Mouse (Mus musculus): ENCODE results near the gene Chmp6.

Gene Chmp6

DNA sequence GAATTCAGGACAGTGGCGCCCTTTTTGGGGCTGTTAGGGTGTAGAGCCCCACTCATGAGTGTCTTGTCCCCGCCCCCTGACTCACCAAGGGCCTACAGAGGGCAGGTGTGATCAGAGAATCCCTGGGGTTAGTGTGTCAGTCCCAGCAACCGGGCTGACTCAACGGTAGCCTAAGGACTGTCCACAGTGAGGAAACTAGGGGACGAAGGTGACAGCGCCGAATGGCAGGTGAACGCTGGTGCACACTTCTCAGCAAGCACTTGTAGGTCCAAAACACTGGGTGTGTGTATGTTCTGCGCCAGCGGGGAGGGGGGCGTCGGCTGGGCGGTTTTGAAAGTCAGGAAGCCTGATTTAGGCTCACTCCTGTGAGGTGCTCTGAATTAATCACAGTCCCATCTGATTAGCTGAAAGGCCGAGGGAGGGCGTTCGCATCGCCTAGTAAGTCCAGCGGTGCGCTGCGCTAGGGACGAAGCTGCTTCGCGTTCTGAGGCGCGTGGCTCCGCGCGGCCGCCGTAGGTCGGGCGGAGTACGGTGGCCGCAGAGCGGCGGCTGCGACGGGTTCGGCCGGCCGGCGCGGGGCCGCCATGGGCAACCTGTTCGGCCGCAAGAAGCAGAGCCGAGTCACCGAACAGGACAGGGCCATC lies at the start of gene Chmp6:
Gene Chmp6, plus strand, starts transcription at position 151 of the 644 bp plus-strand sequence.
- peak; percentile 95 for DNase-seq

GRCm38 (mm10) chr11:119866837-119867236 lies 46.4 kb upstream of the Chmp6 start:
- no peak for DNase-seq

- no peak for DNase-seq
Observed at GRCm38 (mm10) chr11:119868138-119868537, 45.1 kb upstream of the Chmp6 start.

DNA sequence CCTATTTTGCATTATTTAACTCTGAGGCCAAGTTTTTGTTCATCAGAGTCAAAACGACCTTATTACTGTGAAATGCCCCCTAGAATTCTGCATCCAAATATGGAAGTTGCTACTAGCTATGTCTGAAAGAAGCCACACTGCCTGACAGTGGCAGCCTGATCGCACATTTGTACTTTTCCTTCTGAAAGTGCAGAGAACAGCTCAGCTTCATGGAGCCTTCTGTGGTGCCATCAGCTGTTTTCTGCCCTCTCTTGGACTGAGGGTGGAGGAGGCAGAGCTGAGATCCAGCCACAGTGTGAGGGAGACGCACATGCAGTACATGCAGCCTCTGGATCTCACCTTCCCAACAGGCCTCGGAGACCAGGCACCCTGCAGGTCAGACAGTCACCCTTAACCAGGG lies 44.7 kb upstream of the Chmp6 start:
- no peak for DNase-seq

- no peak for DNase-seq
Observed at GRCm38 (mm10) chr11:119871141-119871540, 42.1 kb upstream of the Chmp6 start.

- DNase-seq = no peak
Observed at GRCm38 (mm10) chr11:119873643-119874042, 39.6 kb upstream of the Chmp6 start.

GRCm38 (mm10) chr11:119874841-119875240 lies 38.4 kb upstream of the Chmp6 start:
- DNase-seq = no peak

DNA sequence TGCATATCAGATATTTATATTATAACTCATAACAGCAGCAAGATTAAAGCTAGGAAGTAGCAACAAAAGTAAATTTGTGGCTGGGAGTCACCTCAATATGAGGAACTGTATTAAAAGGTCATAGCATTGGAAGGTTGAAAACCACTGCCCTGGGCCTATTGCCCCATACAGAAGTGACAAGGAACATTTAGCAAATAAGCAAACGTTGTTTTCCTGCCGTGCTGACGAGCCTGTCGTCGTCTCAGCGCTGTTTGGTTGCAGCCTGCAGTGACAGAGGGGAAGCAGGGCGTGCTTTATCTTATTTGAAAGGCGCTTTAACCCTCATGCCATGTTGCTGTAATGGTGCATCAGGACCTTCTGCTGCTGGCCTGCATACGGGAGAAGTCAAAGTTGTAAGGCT lies 37.6 kb upstream of the Chmp6 start:
- DNase-seq = no peak

DNA sequence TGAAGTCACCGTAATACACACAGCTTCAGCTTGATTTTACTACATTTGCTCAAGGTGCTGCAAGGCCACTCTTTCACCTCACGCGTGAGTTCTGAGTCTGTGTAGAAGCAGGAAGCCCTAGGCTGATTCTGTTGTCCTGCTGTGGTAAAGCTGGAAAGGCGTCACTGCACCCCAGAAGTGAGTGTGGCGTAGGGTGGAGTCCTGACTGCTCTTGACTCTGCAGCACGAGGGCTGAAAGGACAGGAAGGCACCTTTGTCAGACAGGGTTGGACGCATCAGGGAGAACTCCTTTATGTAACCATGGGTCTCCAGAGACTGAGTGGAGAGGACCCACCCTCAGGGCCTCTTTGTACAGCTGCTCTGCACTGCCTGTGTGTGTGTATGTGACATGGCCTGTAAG lies 36.1 kb upstream of the Chmp6 start:
- no peak for DNase-seq

DNA sequence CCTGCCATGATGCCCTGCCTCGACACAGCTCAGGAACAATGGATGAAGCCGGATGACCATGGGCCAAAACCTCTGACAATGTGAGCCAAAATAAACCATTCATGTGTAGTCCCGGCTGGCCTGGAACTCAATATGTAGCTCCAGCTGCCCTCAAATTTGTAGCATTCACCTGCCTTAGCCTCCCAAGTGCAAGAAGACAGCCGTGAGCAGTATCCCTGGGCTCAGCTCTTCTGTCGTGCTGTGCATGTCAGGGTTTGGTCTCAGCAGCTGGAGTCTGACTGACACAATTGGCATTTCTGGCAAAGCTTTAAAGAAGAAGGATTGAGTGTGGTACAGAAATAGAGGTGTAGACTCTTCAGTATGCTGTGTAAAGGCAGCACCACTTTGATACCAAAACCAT lies 33.7 kb upstream of the Chmp6 start:
- DNase-seq = no peak

- DNase-seq = no peak
Observed at GRCm38 (mm10) chr11:119883646-119884045, 29.6 kb upstream of the Chmp6 start.

DNA sequence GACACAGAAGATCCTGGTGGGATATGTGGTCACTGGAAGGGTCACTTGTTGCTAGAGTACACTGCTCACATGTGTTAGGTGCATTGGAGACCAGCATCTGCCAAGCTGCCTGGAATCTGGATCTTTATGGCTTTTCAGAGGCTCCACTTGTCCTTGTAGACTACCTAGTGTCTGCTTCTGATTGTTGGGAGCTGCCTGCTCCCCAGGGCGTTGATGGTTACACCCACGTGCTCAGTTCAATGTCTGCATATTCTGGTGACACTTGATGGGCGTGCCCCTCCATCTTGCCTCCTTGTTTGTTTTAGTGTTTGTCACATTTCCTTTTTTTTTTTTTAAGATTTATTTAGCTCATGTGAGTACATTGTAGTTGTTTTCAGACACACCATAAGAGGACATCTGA lies 23.3 kb upstream of the Chmp6 start:
- no peak for DNase-seq

DNA sequence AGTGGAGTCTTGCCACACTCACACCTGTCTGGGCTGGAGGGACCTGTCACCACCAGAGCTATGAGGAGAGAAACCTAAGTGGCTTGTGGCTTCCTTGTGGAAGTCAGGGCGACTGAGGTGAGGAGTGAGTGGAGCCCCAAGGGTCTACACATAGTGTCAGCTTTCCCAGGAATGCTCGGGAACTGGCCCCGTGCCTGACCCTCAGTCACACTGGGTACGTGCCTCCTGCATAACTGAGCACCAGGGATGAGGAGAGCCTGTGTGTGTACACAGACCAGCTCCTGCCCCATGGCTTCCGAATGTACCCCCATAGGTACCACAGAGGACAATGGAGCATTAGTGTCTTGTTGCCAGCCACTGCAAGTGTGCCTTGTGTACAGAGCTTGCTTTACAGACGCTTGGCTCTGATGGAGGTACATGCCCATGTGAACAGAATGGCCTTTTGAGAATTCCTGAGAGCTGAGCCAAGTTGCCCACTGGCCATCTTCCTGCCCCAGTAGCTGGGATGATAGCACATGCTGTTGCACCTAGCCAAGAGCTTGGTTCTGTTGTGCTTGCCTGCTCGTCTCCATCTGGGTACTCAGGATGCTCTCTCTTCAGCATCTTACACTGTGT lies 21.5 kb upstream of the Chmp6 start:
- DNase-seq = no peak

- DNase-seq = no peak
Observed at GRCm38 (mm10) chr11:119893667-119894236, 19.5 kb upstream of the Chmp6 start.

DNA sequence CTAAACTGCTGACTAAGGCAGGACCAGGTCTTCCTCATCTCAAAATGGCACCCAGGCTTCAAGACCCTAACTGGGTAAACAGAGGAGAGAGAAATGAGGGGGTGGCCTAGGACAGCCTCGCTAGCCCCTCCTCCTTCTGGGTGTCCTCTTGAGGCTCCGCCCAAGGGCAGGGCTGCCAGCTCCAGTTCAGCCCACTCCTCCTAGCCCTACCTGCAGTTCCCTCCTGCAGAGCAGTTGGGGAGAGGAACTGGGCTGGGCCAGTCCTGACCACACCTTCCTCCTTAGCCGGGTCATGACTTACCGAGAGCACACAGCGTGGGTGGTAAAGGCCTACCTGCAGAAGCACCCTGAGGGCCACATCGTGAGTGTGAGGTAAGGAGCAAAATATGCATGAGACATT lies 18.6 kb upstream of the Chmp6 start:
- DNase-seq = no peak

DNA sequence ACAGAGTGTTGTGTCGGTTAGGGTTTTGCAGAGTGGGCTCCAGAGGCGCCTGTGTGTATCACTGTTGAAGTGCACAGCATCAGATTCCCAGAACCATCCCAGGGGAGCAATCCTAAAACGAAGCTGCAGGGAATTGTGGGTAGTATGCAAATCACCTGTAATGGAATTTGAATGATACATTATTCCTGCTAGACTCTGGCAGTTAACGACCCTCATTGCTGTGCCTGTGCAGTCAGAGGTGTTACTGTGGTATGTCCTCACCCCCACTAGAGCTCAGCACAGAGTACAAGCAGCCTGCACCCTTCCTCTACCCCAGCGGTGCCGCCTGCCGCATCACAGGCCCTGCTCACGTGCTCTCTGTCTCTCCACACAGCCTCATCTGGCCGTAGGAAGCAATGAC lies 16.2 kb upstream of the Chmp6 start:
- no peak for DNase-seq

- no peak for DNase-seq
Observed at GRCm38 (mm10) chr11:119898976-119899375, 14.3 kb upstream of the Chmp6 start.

DNA sequence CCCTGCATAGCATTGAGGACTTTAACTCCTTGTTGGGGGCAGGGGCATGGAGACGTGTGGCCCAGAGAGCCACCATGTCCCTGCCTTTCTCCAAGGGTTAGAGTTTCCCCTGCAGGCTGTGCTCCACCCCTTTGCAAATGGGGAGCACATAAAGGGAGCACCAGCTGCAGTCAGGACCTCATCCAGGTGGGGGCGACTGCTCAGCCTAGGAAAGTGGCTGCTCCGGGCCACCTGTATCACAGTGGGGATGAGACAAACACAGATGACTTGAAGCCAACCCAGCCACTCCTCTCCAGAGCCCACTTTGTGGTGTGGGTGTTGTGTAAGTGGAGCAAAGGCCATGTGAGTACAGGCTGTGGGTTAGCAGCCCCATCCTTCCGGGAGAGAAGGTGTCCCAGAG lies 12.1 kb upstream of the Chmp6 start:
- DNase-seq = no peak

- no peak for DNase-seq
Observed at GRCm38 (mm10) chr11:119902891-119903290, 10.3 kb upstream of the Chmp6 start.

GRCm38 (mm10) chr11:119904621-119905286 lies 8.5 kb upstream of the Chmp6 start:
- DNase-seq = peak; percentile 81

- no peak for DNase-seq
Observed at GRCm38 (mm10) chr11:119905794-119906193, 7.4 kb upstream of the Chmp6 start.

DNA sequence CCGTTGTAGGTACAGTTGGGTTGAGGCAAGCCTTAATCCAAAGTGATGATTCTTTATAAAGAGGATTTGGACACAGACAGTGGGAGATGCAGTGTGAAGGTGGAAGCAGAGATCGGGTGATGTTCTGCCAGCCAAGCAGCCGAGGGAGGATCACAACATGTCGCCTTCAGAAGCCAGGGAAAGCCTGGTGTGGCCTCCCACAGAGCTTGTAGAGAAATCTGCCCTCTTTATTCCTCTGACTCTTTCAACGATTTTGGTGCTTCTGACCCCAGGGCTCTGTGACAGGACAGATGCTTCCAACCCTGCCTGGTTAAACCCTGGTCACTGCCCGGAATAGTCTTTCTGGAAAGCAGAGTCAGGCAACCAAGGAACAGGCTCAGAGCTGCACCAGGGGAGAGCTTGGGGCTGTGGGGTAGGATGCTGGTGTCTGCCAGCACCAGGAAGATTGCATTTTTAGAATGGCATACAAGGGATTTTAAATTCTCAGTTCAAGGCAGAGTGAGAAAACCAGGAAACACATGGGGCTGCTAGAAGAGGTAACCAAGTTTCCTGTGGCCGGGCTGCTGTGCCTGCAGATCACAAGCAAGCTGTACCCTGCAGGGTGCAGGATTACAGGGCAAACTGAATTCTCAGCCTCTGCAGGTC lies 6.1 kb upstream of the Chmp6 start:
- DNase-seq = no peak

DNA sequence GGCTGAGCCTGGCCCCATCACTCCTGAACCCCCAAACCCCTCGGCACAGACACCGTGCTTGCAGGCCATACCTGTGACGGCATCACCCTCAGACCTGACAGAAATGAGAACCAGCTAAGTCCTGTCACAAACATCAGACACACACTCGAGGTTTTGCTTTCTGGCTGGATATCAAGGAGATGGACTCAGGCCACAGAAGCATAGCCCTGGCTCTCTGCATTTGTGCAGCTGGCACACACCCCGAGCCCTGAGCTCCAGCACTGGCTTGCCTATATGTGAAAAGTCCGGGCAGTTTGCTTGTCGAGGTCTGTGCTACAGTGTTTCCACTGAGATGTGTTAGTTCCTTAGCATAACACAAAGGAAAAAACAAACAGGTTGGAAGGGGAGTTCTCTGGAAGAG lies 5.5 kb upstream of the Chmp6 start:
- no peak for DNase-seq

- DNase-seq = peak; percentile 87
Observed at GRCm38 (mm10) chr11:119909436-119909835, 3.8 kb upstream of the Chmp6 start.
